Mouse (Mus musculus): ENCODE results near the gene Gm29609. TPM values are rescaled to one million over a fixed set of nuclear protein-coding genes. Genes with fewer than 3 reads are reported as not detected.

The Gm29609 gene
- total and polyA plus RNA-seq, 3 experiments: 0.57 to 2.7 (median 1.2) TPM

GRCm38 (mm10) chr5:31179301-31179765, 378 bp downstream of the Gm29609 start:
- dilution Hi-C loops (cut with MboI; ENCODE audit: extremely low pct_ligation_motif_present, extremely low pct_unique_long_range_greater_than_20kb, low sequenced_read_pairs) (no loop called here), in situ Hi-C loops (cut with MboI; ENCODE audit: low pct_ligation_motif_present, low pct_unique_long_range_greater_than_20kb, low sequenced_read_pairs) (no loop called here)
- Histone ChIP-seq H3K9ac (ENCODE audit: insufficient read depth, low read depth) (peak overlapping the region; percentile 93), H3K79me2 (replicated peaks; ENCODE audit: control insufficient read depth, extremely low read depth, insufficient read depth, poor library complexity, severe bottlenecking) (peaks cover 48% of the 10 kb centered on the region), H3K27me3 (replicated peaks) (no peaks in the 10 kb centered on the region), H3K4me2 (ENCODE audit: insufficient read depth, low read depth, poor library complexity, severe bottlenecking) (peak overlapping the region; percentile 61; the same call in 1 of the 2 replicates), H3K4me3 (replicated peaks in 1 of 3; ENCODE audit: low read depth in 2 of 3, low read length in 2 of 3, poor library complexity in 1 of 3) (peak overlapping the region; percentile 78 to 97 (median 81)), H3K4me1 (ENCODE audit: control insufficient read depth in 1 of 2, insufficient read depth in 2 of 2) (peaks cover 0 to 32% of the 10 kb centered on the region in 2 experiments; a peak in 2 of 4 replicates), H3K36me3 (replicated peaks in 1 of 2; ENCODE audit: control insufficient read depth in 1 of 2, insufficient read depth in 1 of 2, low read length in 1 of 2) (peaks cover 3 to 33% of the 10 kb centered on the region in 2 experiments), H3K9me3 (replicated peaks; ENCODE audit: low read length) (no peaks in the 10 kb centered on the region), H3K27ac (ENCODE audit: insufficient read depth, low read depth) (peak overlapping the region; percentile 95)
- TF ChIP-seq HCFC1 (IDR thresholded peaks at IDR 0.05; ENCODE audit: low read depth, low read length): no peak
- TF ChIP-seq SMC3 (IDR thresholded peaks at IDR 0.05; ENCODE audit: low read depth, low read length): no peak
- TF ChIP-seq JUND (conservative IDR thresholded peaks at IDR 0.05; ENCODE audit: low read depth, low read length): no peak
- TF ChIP-seq NELFE (IDR thresholded peaks at IDR 0.05; ENCODE audit: low read depth, low read length): no peak
- TF ChIP-seq MAFK (IDR thresholded peaks at IDR 0.05; ENCODE audit: insufficient replicate concordance, low read length): no peak
- no peak for TF ChIP-seq ZKSCAN1 (IDR thresholded peaks at IDR 0.05; ENCODE audit: borderline replicate concordance, low read depth, low read length)
- TF ChIP-seq CTCF (conservative IDR thresholded peaks at IDR 0.05 in 1 of 2, IDR thresholded peaks at IDR 0.05 in 1 of 2; ENCODE audit: low read depth in 2 of 2, low read length in 2 of 2): no peak
- TF ChIP-seq ZC3H11A (IDR thresholded peaks at IDR 0.05; ENCODE audit: low read depth, low read length): no peak
- TF ChIP-seq POLR2AphosphoS2 (IDR thresholded peaks at IDR 0.05; ENCODE audit: low read depth, low read length): no peak; the same call in 1 of the 2 replicates
- TF ChIP-seq MEF2A (IDR thresholded peaks at IDR 0.05; ENCODE audit: borderline replicate concordance, low read depth, low read length): peak; percentile 35; the same call in 1 of the 2 replicates
- 0 out of 2 replicates have a peak, but pooled peaks have one; percentile 13 for TF ChIP-seq BHLHE40 (IDR thresholded peaks at IDR 0.05; ENCODE audit: low read depth, low read length)
- no peak for TF ChIP-seq ZNF384 (IDR thresholded peaks at IDR 0.05; ENCODE audit: low read depth, low read length)
- TF ChIP-seq TBP (conservative IDR thresholded peaks at IDR 0.05; ENCODE audit: low read depth, low read length): no peak
- peak; percentile 30; the same call in 1 of the 2 replicates for TF ChIP-seq ZMIZ1 (IDR thresholded peaks at IDR 0.05; ENCODE audit: low read depth, low read length)
- TF ChIP-seq UBTF (IDR thresholded peaks at IDR 0.05; ENCODE audit: low read depth, low read length): no peak
- TF ChIP-seq POLR2A (IDR thresholded peaks at IDR 0.05; ENCODE audit: low read depth, low read length): no peak
- TF ChIP-seq MXI1 (IDR thresholded peaks at IDR 0.05; ENCODE audit: low read depth, low read length): 0 out of 2 replicates have a peak, but pooled peaks have one; percentile 8
- TF ChIP-seq KAT2A (IDR thresholded peaks at IDR 0.05; ENCODE audit: insufficient replicate concordance, low read length): no peak
- TF ChIP-seq IRF4 (IDR thresholded peaks at IDR 0.05; ENCODE audit: low read depth, low read length): no peak
- TF ChIP-seq MAZ (IDR thresholded peaks at IDR 0.05; ENCODE audit: low read depth, low read length): peak; percentile 63; the same call in 1 of the 2 replicates
- TF ChIP-seq PAX5 (IDR thresholded peaks at IDR 0.05; ENCODE audit: low read length): no peak
- TF ChIP-seq CHD2 (IDR thresholded peaks at IDR 0.05; ENCODE audit: low read length): 0 out of 2 replicates have a peak, but pooled peaks have one; percentile 11
- peak; percentile 38; the same call in 1 of the 2 replicates for TF ChIP-seq MAX (IDR thresholded peaks at IDR 0.05; ENCODE audit: low read length)
- 0 out of 2 replicates have a peak, but pooled peaks have one; percentile 26 for TF ChIP-seq ETS1 (conservative IDR thresholded peaks at IDR 0.05; ENCODE audit: low read depth, low read length)
- no peak for TF ChIP-seq RAD21 (IDR thresholded peaks at IDR 0.05; ENCODE audit: low read depth, low read length)
- 0 out of 2 replicates have a peak, but pooled peaks have one; percentile 40 for TF ChIP-seq TCF12 (IDR thresholded peaks at IDR 0.05; ENCODE audit: low read depth, low read length)
- TF ChIP-seq USF1 (IDR thresholded peaks at IDR 0.05; ENCODE audit: low read depth, low read length): no peak
- 0 out of 2 replicates have a peak, but pooled peaks have one; percentile 78 for TF ChIP-seq SIN3A (IDR thresholded peaks at IDR 0.05; ENCODE audit: low read length)
- TF ChIP-seq E2F4 (IDR thresholded peaks at IDR 0.05; ENCODE audit: insufficient replicate concordance, low read depth, low read length): 0 out of 2 replicates have a peak, but pooled peaks have one; percentile 71
- TF ChIP-seq USF2 (conservative IDR thresholded peaks at IDR 0.05; ENCODE audit: low read depth, low read length): no peak
- peak; percentile 88 for TF ChIP-seq CHD1 (IDR thresholded peaks at IDR 0.05; ENCODE audit: low read depth, low read length)
- TF ChIP-seq RCOR1 (conservative IDR thresholded peaks at IDR 0.05; ENCODE audit: low read depth, low read length): peak; percentile 53; the same call in 1 of the 2 replicates
- TF ChIP-seq GABPA (IDR thresholded peaks at IDR 0.05; ENCODE audit: insufficient replicate concordance, low read depth, low read length): no peak
- no peak for TF ChIP-seq NRF1 (IDR thresholded peaks at IDR 0.05; ENCODE audit: low read depth, low read length)
- peak; percentile 61 for DNase-seq (ENCODE audit: extremely low read depth)
